In the genomic region with DNA sequence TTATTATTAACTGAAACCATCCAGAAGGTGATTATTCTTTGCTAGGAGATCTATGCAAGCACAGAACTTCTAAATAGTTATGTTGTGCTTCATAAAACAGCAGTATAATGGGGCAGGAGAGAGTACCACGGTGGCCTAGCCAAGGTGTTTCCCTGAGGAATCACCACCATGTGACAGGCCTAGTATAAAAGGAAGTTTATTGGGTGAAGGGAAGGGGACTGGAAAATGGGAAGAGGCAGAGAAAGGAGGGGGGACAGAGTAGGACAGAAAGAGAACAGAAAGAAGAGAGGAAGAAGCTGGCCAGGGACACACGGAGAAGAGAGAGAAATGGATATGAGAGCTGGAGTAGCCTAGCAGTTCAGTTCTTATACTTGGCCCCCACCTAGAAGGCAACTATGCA, we compare ENCODE assay signal across 11 mouse cellular contexts. TPM values are rescaled to one million over a fixed set of nuclear protein-coding genes. Genes with fewer than 3 reads are reported as not detected.
DNase-seq lines count a peak whose midpoint lies in the region; ATAC-seq and TF ChIP-seq lines count a peak whose summit lies in the region.
"Had no signal": no experiment of that assay in that cellular context is flagged by ENCODE, and none has a peak within 500 bp of the region (broad histone marks: within the 10 kb centered on the region; RNA-seq: fewer than 3 reads in every experiment).

No protein-coding gene starts in this region.

- H3K27me3 ChIP-seq in hindbrain, embryonic 12.5 days: no peaks in the 10 kb centered on the region
- no peaks in the 10 kb centered on the region for H3K27me3 ChIP-seq in hindbrain, embryonic 16.5 days (replicated peaks; ENCODE audit: control insufficient read depth, insufficient read depth, low read length)
- H3K27me3 ChIP-seq in embryonic facial prominence, embryonic 14.5 days (replicated peaks; ENCODE audit: control insufficient read depth, insufficient read depth, low read length): no peaks in the 10 kb centered on the region
- H3K27me3 ChIP-seq in liver, embryonic 14.5 days (ENCODE audit: control insufficient read depth, insufficient read depth, low read length): no peaks in the 10 kb centered on the region
- H3K27me3 ChIP-seq: lung, embryonic 15.5 days had no signal

- H3K4me3 ChIP-seq in hindbrain, embryonic 12.5 days: no peak overlapping the region
- no peak overlapping the region for H3K4me3 ChIP-seq in hindbrain, embryonic 16.5 days (ENCODE audit: low read length)
- H3K4me3 ChIP-seq in embryonic facial prominence, embryonic 14.5 days (ENCODE audit: low read depth, low read length): no peak overlapping the region
- H3K4me3 ChIP-seq in liver, embryonic 14.5 days (ENCODE audit: insufficient read depth in 1 of 2, low read depth in 2 of 2, low read length in 2 of 2): no peak overlapping the region
- H3K4me3 ChIP-seq: lung, embryonic 15.5 days had no signal

- H3K36me3 ChIP-seq in hindbrain, embryonic 12.5 days: no peaks in the 10 kb centered on the region
- no peaks in the 10 kb centered on the region for H3K36me3 ChIP-seq in hindbrain, embryonic 16.5 days (ENCODE audit: control insufficient read depth, insufficient read depth, low read length)
- H3K36me3 ChIP-seq in embryonic facial prominence, embryonic 14.5 days (ENCODE audit: control insufficient read depth, insufficient read depth, low read length): no peaks in the 10 kb centered on the region
- H3K36me3 ChIP-seq in liver, embryonic 14.5 days (replicated peaks; ENCODE audit: control insufficient read depth, insufficient read depth, low read depth): no peaks in the 10 kb centered on the region
- H3K36me3 ChIP-seq: lung, embryonic 15.5 days had no signal

- peaks cover 33% of the 10 kb centered on the region for H3K9me3 ChIP-seq in hindbrain, embryonic 12.5 days (replicated peaks)
- peaks cover 31% of the 10 kb centered on the region for H3K9me3 ChIP-seq in hindbrain, embryonic 16.5 days (ENCODE audit: control insufficient read depth, low read length)
- H3K9me3 ChIP-seq in embryonic facial prominence, embryonic 14.5 days (ENCODE audit: control insufficient read depth, low read length): peaks cover 58% of the 10 kb centered on the region
- H3K9me3 ChIP-seq in liver, embryonic 14.5 days (ENCODE audit: control insufficient read depth, low read length): peaks cover 11% of the 10 kb centered on the region

- 47% methylated on average over 2 of the region's 2 CpGs for WGBS in hindbrain, embryonic 12.5 days
- 46% methylated on average over 2 of the region's 2 CpGs for WGBS in hindbrain, embryonic 16.5 days
- WGBS in embryonic facial prominence, embryonic 14.5 days: 44% methylated on average over 2 of the region's 2 CpGs
- WGBS in liver, embryonic 14.5 days (ENCODE audit: insufficient replicate concordance): 38% methylated on average over 2 of the region's 2 CpGs

- no peak for TF ChIP-seq CTCF in liver, embryonic 14.5 days (IDR thresholded peaks at IDR 0.05; ENCODE audit: low read depth)

- H3K9ac ChIP-seq in hindbrain, embryonic 12.5 days: no peak overlapping the region
- no peak overlapping the region for H3K9ac ChIP-seq in hindbrain, embryonic 16.5 days (ENCODE audit: low read depth, low read length)
- H3K9ac ChIP-seq in embryonic facial prominence, embryonic 14.5 days (ENCODE audit: low read depth, low read length): no peak overlapping the region
- H3K9ac ChIP-seq in liver, embryonic 14.5 days (replicated peaks): no peak overlapping the region
- H3K9ac ChIP-seq: lung, embryonic 15.5 days had no signal

- H3K4me2 ChIP-seq in hindbrain, embryonic 12.5 days (replicated peaks): no peak overlapping the region
- no peak overlapping the region for H3K4me2 ChIP-seq in hindbrain, embryonic 16.5 days (ENCODE audit: low read length)
- no peak overlapping the region for H3K4me2 ChIP-seq in embryonic facial prominence, embryonic 14.5 days (ENCODE audit: low read depth, low read length)
- H3K4me2 ChIP-seq in liver, embryonic 14.5 days (ENCODE audit: low read depth): no peak overlapping the region
- H3K4me2 ChIP-seq: lung, embryonic 15.5 days had no signal

- H3K4me1 ChIP-seq in hindbrain, embryonic 12.5 days: no peaks in the 10 kb centered on the region
- no peaks in the 10 kb centered on the region for H3K4me1 ChIP-seq in hindbrain, embryonic 16.5 days (ENCODE audit: control insufficient read depth, insufficient read depth, low read depth, low read length)
- H3K4me1 ChIP-seq in embryonic facial prominence, embryonic 14.5 days (ENCODE audit: control insufficient read depth, insufficient read depth, low read length): no peaks in the 10 kb centered on the region
- H3K4me1 ChIP-seq in liver, embryonic 14.5 days (replicated peaks; ENCODE audit: control insufficient read depth in 2 of 2, insufficient read depth in 2 of 2, low read length in 1 of 2): no peaks in the 10 kb centered on the region
- H3K4me1 ChIP-seq: lung, embryonic 15.5 days had no signal

- peak; percentile 7 for DNase-seq in A20 (ENCODE audit: low read depth, low spot score)
- DNase-seq in embryonic facial prominence, embryonic 14.5 days (ENCODE audit: low spot score): no peak
- DNase-seq in liver, embryonic 14.5 days (ENCODE audit: low read depth in 3 of 3, low spot score in 3 of 3): no peak
- DNase-seq in MN1 (ENCODE audit: low spot score): no peak
- no peak for DNase-seq in adrenal gland, postnatal 4 days (ENCODE audit: low spot score in 2 of 2)
- DNase-seq: gastrocnemius, postnatal 36 days had no signal

- no peak for TF ChIP-seq EP300 in liver, embryonic 14.5 days (IDR thresholded peaks at IDR 0.05; ENCODE audit: low read depth)

- peak; percentile 57 for ATAC-seq in hindbrain, embryonic 12.5 days (ENCODE audit: low FRiP score)
- ATAC-seq in hindbrain, embryonic 16.5 days: no peak
- peak; percentile 12; the same call in 1 of the 2 replicates for ATAC-seq in embryonic facial prominence, embryonic 14.5 days (ENCODE audit: low read depth)
- ATAC-seq in liver, embryonic 14.5 days (ENCODE audit: insufficient read depth): 0 out of 2 replicates have a peak, but pooled peaks have one; percentile 11
- ATAC-seq: activated CD4-positive, CD25-positive, alpha-beta regulatory T cell, adult 4 months; inflammation-experienced regulatory T-cells, adult 6 months had no signal

- no peak overlapping the region for H3K27ac ChIP-seq in hindbrain, embryonic 12.5 days
- H3K27ac ChIP-seq in hindbrain, embryonic 16.5 days (ENCODE audit: low read depth, low read length): no peak overlapping the region
- no peak overlapping the region for H3K27ac ChIP-seq in embryonic facial prominence, embryonic 14.5 days (replicated peaks; ENCODE audit: low read depth, low read length)
- H3K27ac ChIP-seq in liver, embryonic 14.5 days: no peak overlapping the region
- H3K27ac ChIP-seq: lung, embryonic 15.5 days had no signal

RNA-seq across cellular contexts. Expression of a gene that starts 58.3 kb away (rescaled TPM):
- polyA plus RNA-seq in hindbrain, embryonic 12.5 days (2016; fragmentation: Nextera tagmentation; extraction: Ambion mirVana): 8.5 and 9.8 TPM in 2 replicates
- 4.4 and 5.2 TPM in 2 replicates for polyA plus RNA-seq in hindbrain, embryonic 16.5 days (2015; fragmentation: Nextera tagmentation; extraction: Ambion mirVana)
- 4.2 and 5.8 TPM in 2 replicates for polyA plus RNA-seq in embryonic facial prominence, embryonic 14.5 days (2014; fragmentation: Nextera tagmentation; extraction: Ambion mirVana)
- 0.54 and 1.3 TPM in 2 replicates for polyA plus RNA-seq in liver, embryonic 14.5 days (2012; rRNA removed)
- polyA plus RNA-seq in liver, embryonic 14.5 days (2014; fragmentation: Nextera tagmentation; extraction: Ambion mirVana): 1.6 and 2.0 TPM in 2 replicates
- total RNA-seq in adrenal gland, postnatal 4 days (2021): 10 to 100 TPM; 11.1 to 11.5 TPM
